29 mouse cellular contexts compared by ENCODE assay signal in genomic region chr1:60723555-60723954, GRCm38 (mm10).
"Had no signal": no experiment of that assay in that cellular context is flagged by ENCODE, and none has a peak within 500 bp of the region (broad histone marks: within the 10 kb centered on the region; RNA-seq: fewer than 3 reads in every experiment).

No protein-coding gene starts in this region.

- H3K4me1 ChIP-seq: embryonic facial prominence, embryonic 10.5 days; embryonic facial prominence, embryonic 12.5 days; embryonic facial prominence, embryonic 13.5 days; embryonic facial prominence, embryonic 15.5 days; forebrain, embryonic 10.5 days; forebrain, embryonic 12.5 days; forebrain, embryonic 13.5 days; forebrain, embryonic 15.5 days had no signal

- H3K27me3 ChIP-seq: embryonic facial prominence, embryonic 12.5 days; embryonic facial prominence, embryonic 13.5 days; embryonic facial prominence, embryonic 15.5 days; forebrain, embryonic 12.5 days; forebrain, embryonic 13.5 days; forebrain, embryonic 15.5 days had no signal

- H3K9me3 ChIP-seq: embryonic facial prominence, embryonic 12.5 days; embryonic facial prominence, embryonic 13.5 days; embryonic facial prominence, embryonic 15.5 days; forebrain, embryonic 10.5 days; forebrain, embryonic 12.5 days; forebrain, embryonic 13.5 days; forebrain, embryonic 15.5 days had no signal

- H3K4me3 ChIP-seq: embryonic facial prominence, embryonic 10.5 days; embryonic facial prominence, embryonic 12.5 days; embryonic facial prominence, embryonic 13.5 days; embryonic facial prominence, embryonic 15.5 days; erythroblast, embryonic 14.5 days; forebrain, embryonic 10.5 days; forebrain, embryonic 12.5 days; forebrain, embryonic 13.5 days; forebrain, embryonic 15.5 days; gastrocnemius, adult 2 months; heart, adult 2 months had no signal

- H3K27ac ChIP-seq: embryonic facial prominence, embryonic 10.5 days; embryonic facial prominence, embryonic 12.5 days; embryonic facial prominence, embryonic 13.5 days; embryonic facial prominence, embryonic 15.5 days; forebrain, embryonic 10.5 days; forebrain, embryonic 12.5 days; forebrain, embryonic 13.5 days; forebrain, embryonic 15.5 days; gastrocnemius, adult 2 months; heart, adult 2 months had no signal

- H3K9ac ChIP-seq: embryonic facial prominence, embryonic 12.5 days; embryonic facial prominence, embryonic 13.5 days; embryonic facial prominence, embryonic 15.5 days; forebrain, embryonic 12.5 days; forebrain, embryonic 13.5 days; forebrain, embryonic 15.5 days; forebrain, postnatal 0 days had no signal

- H3K36me3 ChIP-seq: embryonic facial prominence, embryonic 10.5 days; embryonic facial prominence, embryonic 12.5 days; embryonic facial prominence, embryonic 13.5 days; embryonic facial prominence, embryonic 15.5 days; forebrain, embryonic 10.5 days; forebrain, embryonic 12.5 days; forebrain, embryonic 15.5 days had no signal

- ATAC-seq: forebrain, embryonic 13.5 days; forebrain, embryonic 14.5 days; forebrain, embryonic 15.5 days; forebrain, embryonic 16.5 days; forebrain, postnatal 0 days had no signal

- H3K4me2 ChIP-seq: embryonic facial prominence, embryonic 12.5 days; embryonic facial prominence, embryonic 13.5 days; embryonic facial prominence, embryonic 15.5 days; forebrain, embryonic 12.5 days; forebrain, embryonic 13.5 days; forebrain, embryonic 15.5 days had no signal

- DNase-seq: cerebellum, adult 2 months; cerebellum, adult 8-10 months; cerebellum, adult 9-10 months; cerebellum, adult 9-11 months; cerebellum, postnatal 10 days; cerebellum, postnatal 14 days; cerebellum, postnatal 25 days; cerebellum, postnatal 36 days; embryo, embryonic 11 days; forebrain, postnatal 0 days; gastrocnemius, adult 2 months; gastrocnemius, postnatal 10 days; gastrocnemius, postnatal 14 days; gastrocnemius, postnatal 25 days; gastrocnemius, postnatal 36 days; heart, adult 11 months; heart, adult 18-20 months; heart, adult 2 months had no signal
